Mouse (Mus musculus) c-Kit-positive CD71-negative TER-119-negative erythroid progenitor cells, embryonic 14.5 days (primary cell): ENCODE results near the gene Trabd2b.

Source experiments
- DNase-seq: peaks from one replicate; pipeline ENCODE4 v3.0.0-alpha.2; 2013; ENCODE audit warnings: low read depth

The Trabd2b gene

DNA sequence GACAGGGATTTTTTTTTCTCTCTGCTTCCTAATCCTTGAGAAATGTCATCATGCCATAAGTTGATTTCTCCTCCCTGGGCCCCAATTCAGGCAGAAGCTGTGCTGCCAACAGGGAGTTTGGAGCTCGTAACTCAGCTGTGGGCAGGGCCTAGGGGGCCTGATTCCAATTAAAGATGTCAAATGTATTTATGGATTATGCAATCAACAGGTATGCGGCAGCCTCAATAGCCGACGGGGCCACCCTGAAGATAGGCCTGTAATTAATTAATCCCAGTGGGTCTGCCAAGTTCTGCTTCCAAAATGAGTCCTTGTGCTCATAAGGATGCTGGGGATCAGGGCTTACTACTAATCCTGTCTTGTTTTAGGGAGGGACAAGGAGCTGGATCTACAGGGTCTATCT, 135.6 kb downstream of the Trabd2b start:
- DNase-seq, result no peak

GRCm38 (mm10) chr4:114545481-114546200, 139.1 kb downstream of the Trabd2b start:
- no peak for DNase-seq

DNA sequence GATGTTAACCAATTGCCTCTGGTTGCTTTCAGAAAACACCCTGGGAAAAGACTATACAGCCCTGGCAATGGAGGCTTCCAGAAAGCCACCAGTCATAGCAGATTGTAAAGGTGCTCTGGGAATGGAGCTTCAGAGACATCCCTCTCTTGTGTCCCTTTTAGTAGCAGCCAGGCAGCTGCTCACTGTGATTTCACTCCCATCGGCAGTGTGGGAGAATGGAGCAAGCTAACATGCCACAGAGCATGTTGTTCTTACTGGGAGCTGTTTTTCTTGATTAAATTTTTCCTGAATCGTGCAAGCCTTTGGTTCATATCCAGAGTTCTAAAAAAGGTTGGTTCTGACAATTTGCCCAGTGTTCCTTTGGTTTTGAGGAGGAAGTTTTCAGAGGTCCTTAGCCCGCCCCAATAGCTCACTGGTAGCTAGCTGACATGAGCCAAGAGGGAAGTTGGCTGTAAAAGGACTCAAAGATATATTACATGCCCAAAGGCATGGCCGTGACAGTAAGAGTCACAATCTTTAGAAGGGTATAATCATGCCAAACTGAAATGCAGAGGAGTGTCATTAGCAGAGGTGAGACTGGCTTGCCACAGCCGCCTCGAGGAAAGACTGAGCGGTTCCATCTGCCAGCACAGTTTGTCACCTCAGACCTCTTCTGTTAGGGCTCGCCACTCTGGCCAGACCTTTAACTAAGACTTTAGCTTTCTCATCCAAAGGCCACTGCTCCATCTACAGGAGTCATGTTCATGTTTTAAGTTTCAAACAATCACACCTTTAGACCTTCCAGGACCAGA, 141.3 kb downstream of the Trabd2b start:
- DNase-seq, result no peak

DNA sequence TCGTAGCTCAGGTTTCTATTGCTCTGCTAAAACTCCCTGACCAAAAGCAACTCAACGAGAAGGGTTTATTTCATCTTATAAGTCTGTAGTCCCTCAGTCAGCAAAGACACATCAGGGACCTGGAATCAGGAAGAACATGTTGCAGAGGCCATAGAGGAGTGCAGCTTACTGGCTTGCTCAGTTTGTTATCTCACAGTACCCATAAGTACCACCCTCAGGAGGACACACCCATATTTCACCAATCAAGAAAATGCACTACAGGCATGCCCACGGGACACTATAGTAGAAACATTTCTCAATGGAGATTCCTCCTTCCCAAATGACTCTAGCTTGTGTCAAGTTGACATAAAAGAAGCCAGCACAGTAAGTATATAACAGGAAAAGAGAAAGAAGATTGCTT, 143.0 kb downstream of the Trabd2b start:
- no peak for DNase-seq

DNA sequence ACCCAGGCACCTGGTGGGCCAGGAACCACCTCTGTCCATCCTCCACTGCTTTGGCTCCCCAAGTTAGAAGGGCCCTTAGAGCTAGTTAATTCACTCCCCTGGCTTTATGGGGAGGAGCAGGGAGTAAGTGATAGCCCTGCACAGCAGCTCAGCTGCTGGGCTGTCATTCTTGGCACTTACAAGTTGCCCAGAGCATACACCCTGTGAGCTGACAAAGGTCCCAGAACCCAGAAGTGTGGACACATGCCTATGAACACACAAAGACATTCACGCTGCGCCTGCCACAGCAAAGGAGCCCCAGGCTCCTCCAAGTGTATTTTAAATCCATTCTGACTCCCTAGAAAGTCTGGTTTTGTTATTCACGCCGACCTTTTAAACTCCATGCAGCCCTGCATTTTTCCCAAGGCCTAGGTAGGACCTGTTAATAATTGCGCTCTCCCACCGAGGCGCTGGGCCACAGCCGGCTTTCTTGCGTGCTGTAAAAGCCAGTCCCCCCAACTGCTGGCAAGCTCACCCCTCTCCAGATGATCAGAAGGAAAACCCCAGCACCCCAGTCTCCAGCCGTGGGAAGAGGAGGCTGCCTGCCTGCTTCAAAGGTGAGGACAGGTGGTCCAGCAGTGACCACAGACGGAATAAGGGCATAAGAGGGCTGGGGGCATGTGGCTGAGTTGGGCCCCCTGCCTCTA, 144.1 kb downstream of the Trabd2b start:
- DNase-seq, result no peak

GRCm38 (mm10) chr4:114556880-114557279, 150.4 kb downstream of the Trabd2b start:
- DNase-seq, result no peak

DNA sequence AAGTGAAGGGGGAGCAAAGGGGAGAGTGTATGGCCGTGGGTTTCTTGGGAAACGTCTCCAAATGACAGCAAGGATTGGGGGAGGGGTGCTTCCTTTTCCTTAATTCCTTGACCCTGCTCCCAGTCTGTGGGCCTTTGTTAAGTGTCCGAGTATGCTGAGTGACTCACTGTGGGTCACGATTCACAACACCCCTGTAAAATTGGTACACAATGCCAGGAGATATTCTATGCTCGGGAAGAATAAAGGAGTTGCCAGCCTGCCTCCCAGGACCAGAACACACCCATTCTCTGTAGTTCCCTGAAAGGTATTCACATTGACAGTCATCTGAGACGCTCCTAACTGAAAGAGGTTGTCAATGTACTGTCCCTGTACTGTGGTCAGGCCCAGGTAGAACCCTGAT, 151.2 kb downstream of the Trabd2b start:
- DNase-seq, result no peak

GRCm38 (mm10) chr4:114558487-114558886, 152.0 kb downstream of the Trabd2b start:
- DNase-seq, result no peak

DNA sequence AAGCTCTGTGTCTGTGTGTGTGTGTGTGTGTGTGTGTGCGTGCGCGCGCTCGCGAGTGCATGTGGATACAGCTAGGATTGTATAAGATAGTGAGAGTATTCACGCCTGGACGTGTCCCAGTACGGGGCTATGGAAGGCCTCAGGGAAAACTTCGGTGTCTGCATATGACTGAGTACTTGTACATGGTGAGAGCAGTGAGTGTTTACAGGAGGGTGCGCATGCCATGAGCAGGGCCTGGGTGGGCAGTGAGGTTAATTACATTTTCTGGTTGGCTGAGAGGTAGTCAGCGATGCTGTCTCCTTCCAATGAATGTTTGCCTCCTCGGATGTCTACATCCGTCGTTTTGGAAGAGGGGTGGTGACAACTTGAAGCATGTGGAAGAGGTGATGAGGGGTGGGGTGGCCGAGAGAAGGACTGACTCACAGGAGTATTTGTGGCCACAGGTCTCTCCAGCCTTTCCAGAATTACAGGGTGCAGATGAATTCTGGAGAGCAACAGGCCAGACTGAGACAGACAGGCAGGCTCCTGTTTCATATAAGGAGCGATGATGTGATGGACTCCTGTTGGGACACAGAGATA, 154.2 kb downstream of the Trabd2b start:
- no peak for DNase-seq

- no peak for DNase-seq
These were observed 157.7 kb downstream of the Trabd2b start for GRCm38 (mm10) chr4:114564131-114564695.

GRCm38 (mm10) chr4:114567594-114567993, 161.1 kb downstream of the Trabd2b start:
- no peak for DNase-seq

GRCm38 (mm10) chr4:114568081-114568605, 161.6 kb downstream of the Trabd2b start:
- DNase-seq, result no peak

- DNase-seq, result no peak
These were observed 171.8 kb downstream of the Trabd2b start for GRCm38 (mm10) chr4:114578153-114578950.

DNA sequence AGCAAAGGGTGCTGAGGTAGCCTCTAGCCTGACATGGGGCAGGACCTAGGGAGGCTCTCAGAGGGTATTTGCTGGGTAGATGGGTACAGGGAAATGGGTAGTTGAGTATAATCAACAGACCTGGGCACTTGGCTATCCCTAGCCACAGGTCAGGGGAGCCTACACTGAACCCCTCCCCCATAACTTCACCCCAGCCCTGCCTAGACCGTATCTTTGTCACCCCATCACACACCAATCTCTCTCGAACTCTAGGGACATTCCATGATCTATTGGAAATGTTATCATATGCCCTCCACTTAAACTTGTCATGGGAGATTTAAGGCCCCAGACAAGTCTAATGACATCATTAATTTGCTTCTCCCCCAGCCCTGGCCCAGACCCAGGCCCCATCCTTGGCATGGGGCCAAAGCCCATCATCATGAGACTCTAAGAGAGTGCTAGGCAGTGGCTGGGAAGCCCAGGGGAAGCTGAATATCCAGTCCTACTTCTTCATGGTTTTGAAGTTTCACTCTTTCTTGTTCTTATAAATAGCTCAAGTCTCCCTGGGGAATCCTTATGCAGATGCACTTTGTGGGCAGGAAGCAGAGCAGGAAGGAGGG, 177.1 kb downstream of the Trabd2b start:
- no peak for DNase-seq

- no peak for DNase-seq
These were observed 178.2 kb downstream of the Trabd2b start for GRCm38 (mm10) chr4:114584686-114585085.

DNA sequence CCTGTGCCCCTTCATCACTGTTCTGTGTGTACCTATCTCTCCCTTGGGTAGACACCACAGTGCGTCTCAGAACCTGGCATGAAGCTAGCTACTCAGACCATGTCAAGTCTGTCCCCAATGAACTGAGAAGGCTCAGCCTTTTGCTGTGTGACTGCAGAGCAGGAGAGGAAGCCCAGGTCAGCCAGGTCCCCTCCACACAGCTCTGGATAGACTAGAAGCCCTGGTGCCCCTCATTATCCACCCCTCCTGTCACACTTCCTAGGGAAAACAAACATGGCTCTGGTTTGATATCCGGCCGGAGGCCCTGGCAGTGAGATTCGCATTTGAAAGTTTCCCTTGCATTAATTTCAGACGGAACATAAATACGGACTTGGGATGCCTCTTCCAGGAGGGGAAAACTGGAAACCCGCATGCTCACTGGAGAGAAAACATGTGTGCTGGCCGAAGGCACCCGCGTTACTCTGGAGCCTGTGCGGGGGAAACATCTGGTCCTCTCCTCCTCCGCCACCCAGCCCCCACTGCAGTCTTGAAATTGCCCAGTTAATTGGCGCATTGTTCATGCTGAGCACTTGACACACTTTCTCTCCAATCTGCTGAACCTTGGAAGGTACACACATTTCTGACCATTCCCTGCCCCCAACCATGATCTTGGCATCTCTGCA, 187.2 kb downstream of the Trabd2b start:
- no peak for DNase-seq

- no peak for DNase-seq
These were observed 188.7 kb downstream of the Trabd2b start for GRCm38 (mm10) chr4:114595188-114595701.

DNA sequence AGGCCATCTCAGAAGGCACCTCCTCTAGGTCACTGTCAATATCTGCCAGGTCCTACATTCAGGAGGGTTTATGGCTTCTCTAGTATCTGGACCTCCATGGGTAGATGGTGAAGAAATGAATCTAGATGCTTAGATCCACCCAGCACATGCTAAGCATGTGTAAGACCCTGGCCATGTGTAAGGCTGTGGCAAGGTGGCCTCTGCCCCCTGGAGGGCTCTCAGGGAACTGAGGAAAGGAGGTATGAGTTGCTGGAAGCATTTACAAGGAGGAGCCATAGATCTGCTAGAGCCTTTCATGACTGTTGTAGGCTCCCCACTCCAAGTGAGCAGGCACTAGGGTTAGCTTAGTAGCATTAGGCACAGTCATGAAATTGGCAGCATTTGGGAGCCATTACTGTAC, 192.6 kb downstream of the Trabd2b start:
- DNase-seq, result peak; percentile 10

DNA sequence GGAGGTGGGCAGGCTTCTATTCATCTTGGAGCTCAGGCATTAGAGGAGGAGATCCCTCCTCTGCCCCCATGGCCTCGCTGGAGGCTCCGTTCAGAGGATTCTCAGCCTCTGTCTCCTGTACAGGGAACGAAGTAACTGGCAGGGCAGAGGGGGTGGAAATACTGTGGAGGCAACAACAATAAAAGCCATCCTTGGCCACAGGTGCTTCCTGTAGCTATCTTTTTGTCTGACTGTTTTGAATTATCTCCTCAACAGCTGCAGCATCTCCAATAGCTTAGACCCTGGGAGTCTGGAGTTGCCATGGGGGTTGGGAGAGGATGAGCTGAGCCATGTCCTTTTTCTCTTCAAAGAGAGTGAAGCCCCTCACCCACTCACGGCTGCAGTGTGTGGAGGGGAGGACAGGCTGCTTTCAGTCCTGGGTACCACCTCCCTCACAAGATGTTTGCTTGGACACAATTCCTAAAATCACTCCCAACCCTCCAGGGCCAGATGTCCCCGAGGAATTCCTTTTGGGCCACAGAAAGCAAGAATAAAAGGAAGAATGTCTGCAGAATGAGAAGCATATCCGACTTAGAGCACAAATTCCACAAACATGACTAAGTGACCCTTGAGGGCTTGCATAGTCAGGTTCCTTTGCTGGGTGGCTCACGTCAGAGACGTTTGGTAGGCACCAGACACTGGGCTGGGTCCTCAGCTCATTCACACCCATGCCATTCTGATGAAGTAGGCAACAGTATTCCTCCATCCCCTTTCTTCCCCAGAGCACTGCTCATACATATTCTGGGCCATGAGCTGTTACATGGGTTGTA, 194.9 kb downstream of the Trabd2b start:
- no peak for DNase-seq
